Mouse (Mus musculus): ENCODE measurements around the gene Adarb2. TPM values are rescaled to one million over a fixed set of nuclear protein-coding genes. Genes with fewer than 3 reads are reported as not detected.

Gene Adarb2
- total RNA-seq, 2 experiments from 2014 or later: 39.8 to 49.8 TPM

- no peak for TF ChIP-seq CTCF (conservative IDR thresholded peaks at IDR 0.05)
- no peak for DNase-seq (ENCODE audit: low spot score in 2 of 2)
- no peak overlapping the region for H3K27ac ChIP-seq
- no peak overlapping the region for H3K4me3 ChIP-seq
These were observed 113.9 kb downstream of the Adarb2 start for GRCm38 (mm10) chr13:8316347-8317141.

- no peak for DNase-seq (ENCODE audit: low spot score in 2 of 2)
- no peak overlapping the region for H3K27ac ChIP-seq
These were observed 131.2 kb downstream of the Adarb2 start for GRCm38 (mm10) chr13:8333589-8334455.

GRCm38 (mm10) chr13:8334580-8334979, 131.9 kb downstream of the Adarb2 start:
- no peak for DNase-seq (ENCODE audit: low spot score in 2 of 2)
- no peak overlapping the region for H3K4me3 ChIP-seq
- H3K27ac ChIP-seq: no peak overlapping the region
- TF ChIP-seq CTCF (conservative IDR thresholded peaks at IDR 0.05): no peak

More at GRCm38 (mm10) chr13:8333589-8334455, 131.2 kb downstream of the Adarb2 start:
- H3K4me3 ChIP-seq: no peak overlapping the region
- no peak for TF ChIP-seq CTCF (conservative IDR thresholded peaks at IDR 0.05)

GRCm38 (mm10) chr13:8341086-8341807, 138.6 kb downstream of the Adarb2 start:
- no peak for DNase-seq (ENCODE audit: low spot score in 2 of 2)
- H3K4me3 ChIP-seq: no peak overlapping the region
- H3K27ac ChIP-seq: no peak overlapping the region
- no peak for TF ChIP-seq CTCF (conservative IDR thresholded peaks at IDR 0.05)

GRCm38 (mm10) chr13:8347147-8347546, 144.5 kb downstream of the Adarb2 start:
- TF ChIP-seq CTCF (conservative IDR thresholded peaks at IDR 0.05): no peak
- Histone ChIP-seq H3K4me3 (no peak overlapping the region), H3K27ac (no peak overlapping the region)
- peak in 1 of 2 experiments; percentile 9 for DNase-seq (ENCODE audit: low spot score in 2 of 2)

- no peak for DNase-seq (ENCODE audit: low spot score in 2 of 2)
- H3K27ac ChIP-seq: no peak overlapping the region
- no peak overlapping the region for H3K4me3 ChIP-seq
- no peak for TF ChIP-seq CTCF (conservative IDR thresholded peaks at IDR 0.05)
These were observed 149.7 kb downstream of the Adarb2 start for GRCm38 (mm10) chr13:8352341-8352740.

GRCm38 (mm10) chr13:8352952-8353351, 150.3 kb downstream of the Adarb2 start:
- DNase-seq (ENCODE audit: low spot score in 2 of 2): no peak
- H3K4me3 ChIP-seq: no peak overlapping the region
- no peak for TF ChIP-seq CTCF (conservative IDR thresholded peaks at IDR 0.05)
- no peak overlapping the region for H3K27ac ChIP-seq

GRCm38 (mm10) chr13:8365523-8365922, 162.9 kb downstream of the Adarb2 start:
- no peak overlapping the region for H3K27ac ChIP-seq
- DNase-seq (ENCODE audit: low spot score in 2 of 2): no peak
- TF ChIP-seq CTCF (conservative IDR thresholded peaks at IDR 0.05): no peak
- no peak overlapping the region for H3K4me3 ChIP-seq

GRCm38 (mm10) chr13:8366087-8366486, 163.4 kb downstream of the Adarb2 start:
- no peak for DNase-seq (ENCODE audit: low spot score in 2 of 2)
- TF ChIP-seq CTCF (conservative IDR thresholded peaks at IDR 0.05): no peak
- Histone ChIP-seq H3K27ac (no peak overlapping the region), H3K4me3 (no peak overlapping the region)

GRCm38 (mm10) chr13:8369868-8370387, 167.3 kb downstream of the Adarb2 start:
- no peak for TF ChIP-seq CTCF (conservative IDR thresholded peaks at IDR 0.05)
- DNase-seq (ENCODE audit: low spot score in 2 of 2): no peak
- Histone ChIP-seq H3K27ac (no peak overlapping the region), H3K4me3 (no peak overlapping the region)

GRCm38 (mm10) chr13:8388541-8388940, 185.9 kb downstream of the Adarb2 start:
- H3K27ac ChIP-seq: peak overlapping the region; percentile 52
- no peak for TF ChIP-seq CTCF (conservative IDR thresholded peaks at IDR 0.05)
- DNase-seq (ENCODE audit: low spot score in 2 of 2): peak; percentile 29 to 41
- H3K4me3 ChIP-seq: no peak overlapping the region

- no peak overlapping the region for H3K27ac ChIP-seq
- DNase-seq (ENCODE audit: low spot score in 2 of 2): no peak
- no peak overlapping the region for H3K4me3 ChIP-seq
- TF ChIP-seq CTCF (conservative IDR thresholded peaks at IDR 0.05): no peak
These were observed 197.8 kb downstream of the Adarb2 start for GRCm38 (mm10) chr13:8400265-8401041.
